Mouse (Mus musculus): ENCODE data around the gene Alg14.

- no peak for TF ChIP-seq GATA1 (IDR thresholded peaks at IDR 0.05; ENCODE audit: borderline replicate concordance, low read length)
- TF ChIP-seq FLI1 (IDR thresholded peaks at IDR 0.05; ENCODE audit: low read length), result no peak
Measured at GRCm38 (mm10) chr3:121274010-121274409, 17.6 kb upstream of the Alg14 start.

Data from megakaryocyte, embryonic 14.5 days (primary cell).